Mouse (Mus musculus): ENCODE data around the gene Fgfr3. TPM values are rescaled to one million over a fixed set of nuclear protein-coding genes. Genes with fewer than 3 reads are reported as not detected.
A peak's percentile ranks its signal among the peaks of the same experiment; 100 is the strongest.

Gene Fgfr3
- total RNA-seq, 2 experiments from 2014 or later: 71.3 to 109 TPM

GRCm38 (mm10) chr5:33695718-33696121 is 25.8 kb upstream of the Fgfr3 start:
- intact Hi-C loops (cut with DNase I): no loop called here
- no peak for DNase-seq (ENCODE audit: extremely low spot score in 1 of 2, low spot score in 2 of 2)

- intact Hi-C loops (cut with DNase I): no loop called here
- no peak for DNase-seq (ENCODE audit: extremely low spot score in 1 of 2, low spot score in 2 of 2)
Measured at GRCm38 (mm10) chr5:33696430-33696829, 25.0 kb upstream of the Fgfr3 start.

- DNase-seq (ENCODE audit: extremely low spot score in 1 of 2, low spot score in 2 of 2): no peak
- intact Hi-C loops (cut with DNase I): no loop called here
Measured at GRCm38 (mm10) chr5:33697534-33697933, 23.9 kb upstream of the Fgfr3 start.

GRCm38 (mm10) chr5:33697947-33698512 is 23.4 kb upstream of the Fgfr3 start:
- intact Hi-C loops (cut with DNase I): no loop called here
- DNase-seq (ENCODE audit: extremely low spot score in 1 of 2, low spot score in 2 of 2): peak; percentile 65 to 69

GRCm38 (mm10) chr5:33698669-33699068 is 22.8 kb upstream of the Fgfr3 start:
- intact Hi-C loops (cut with DNase I): no loop called here
- no peak for DNase-seq (ENCODE audit: extremely low spot score in 1 of 2, low spot score in 2 of 2)

- intact Hi-C loops (cut with DNase I): no loop called here
- no peak for DNase-seq (ENCODE audit: extremely low spot score in 1 of 2, low spot score in 2 of 2)
Measured at GRCm38 (mm10) chr5:33700010-33700409, 21.5 kb upstream of the Fgfr3 start.

GRCm38 (mm10) chr5:33701832-33702231 is 19.6 kb upstream of the Fgfr3 start:
- no peak for DNase-seq (ENCODE audit: extremely low spot score in 1 of 2, low spot score in 2 of 2)
- intact Hi-C loops (cut with DNase I): no loop called here

GRCm38 (mm10) chr5:33703999-33704398 is 17.5 kb upstream of the Fgfr3 start:
- intact Hi-C loops (cut with DNase I): no loop called here
- no peak for DNase-seq (ENCODE audit: extremely low spot score in 1 of 2, low spot score in 2 of 2)

- intact Hi-C loops (cut with DNase I): no loop called here
- DNase-seq (ENCODE audit: extremely low spot score in 1 of 2, low spot score in 2 of 2): peak; percentile 63 to 77
Measured at GRCm38 (mm10) chr5:33704945-33705611, 16.4 kb upstream of the Fgfr3 start.

GRCm38 (mm10) chr5:33705612-33706349 is 15.7 kb upstream of the Fgfr3 start:
- intact Hi-C loops (cut with DNase I): no loop called here
- DNase-seq (ENCODE audit: extremely low spot score in 1 of 2, low spot score in 2 of 2): no peak

GRCm38 (mm10) chr5:33706350-33706629 is 15.2 kb upstream of the Fgfr3 start:
- no peak for DNase-seq (ENCODE audit: extremely low spot score in 1 of 2, low spot score in 2 of 2)
- intact Hi-C loops (cut with DNase I): no loop called here

- intact Hi-C loops (cut with DNase I): no loop called here
- DNase-seq (ENCODE audit: extremely low spot score in 1 of 2, low spot score in 2 of 2): peak in 1 of 2 experiments; percentile 53
Measured at GRCm38 (mm10) chr5:33707163-33707562, 14.3 kb upstream of the Fgfr3 start.

GRCm38 (mm10) chr5:33709037-33709436 is 12.4 kb upstream of the Fgfr3 start:
- no peak for DNase-seq (ENCODE audit: extremely low spot score in 1 of 2, low spot score in 2 of 2)
- intact Hi-C loops (cut with DNase I): no loop called here

- intact Hi-C loops (cut with DNase I): no loop called here
- DNase-seq (ENCODE audit: extremely low spot score in 1 of 2, low spot score in 2 of 2): no peak
Measured at GRCm38 (mm10) chr5:33712550-33712949, 8.9 kb upstream of the Fgfr3 start.

GRCm38 (mm10) chr5:33715182-33715581 is 6.3 kb upstream of the Fgfr3 start:
- intact Hi-C loops (cut with DNase I): no loop called here
- DNase-seq (ENCODE audit: extremely low spot score in 1 of 2, low spot score in 2 of 2): no peak

- intact Hi-C loops (cut with DNase I): no loop called here
- no peak for DNase-seq (ENCODE audit: extremely low spot score in 1 of 2, low spot score in 2 of 2)
Measured at GRCm38 (mm10) chr5:33716467-33716866, 5.0 kb upstream of the Fgfr3 start.

- intact Hi-C loops (cut with DNase I): no loop called here
- DNase-seq (ENCODE audit: extremely low spot score in 1 of 2, low spot score in 2 of 2): no peak
Measured at GRCm38 (mm10) chr5:33718460-33718859, 3.0 kb upstream of the Fgfr3 start.

GRCm38 (mm10) chr5:33720852-33721490 is 503 bp upstream of the Fgfr3 start:
- no peak for DNase-seq (ENCODE audit: extremely low spot score in 1 of 2, low spot score in 2 of 2)
- intact Hi-C loops (cut with DNase I): no loop called here

- intact Hi-C loops (cut with DNase I): no loop called here
- no peak for DNase-seq (ENCODE audit: extremely low spot score in 1 of 2, low spot score in 2 of 2)
Measured at GRCm38 (mm10) chr5:33722266-33723018, 968 bp downstream of the Fgfr3 start.
